Mouse (Mus musculus) thymus, postnatal 0 days (tissue): ENCODE data around the gene Etv6. TPM values are rescaled to one million over a fixed set of nuclear protein-coding genes. Genes with fewer than 3 reads are reported as not detected.
A peak's percentile ranks its signal among the peaks of the same experiment; 100 is the strongest.

Experiments
- DNase-seq: peaks from one replicate; pipeline ENCODE4 v3.0.0-alpha.2; 2015; ENCODE audit warnings: low spot score
- polyA plus RNA-seq: library from polyadenylated mRNA; unstranded; fragments of >200 nt; fragmentation: Nextera tagmentation; extraction: Ambion mirVana; gene quantifications from 2 replicates; pipeline ENCODE4 v1.2.1, GENCODE M21; 2015

The Etv6 gene
- polyA plus RNA-seq, 1 experiment from 2014 or later, result 12.1 TPM

DNA sequence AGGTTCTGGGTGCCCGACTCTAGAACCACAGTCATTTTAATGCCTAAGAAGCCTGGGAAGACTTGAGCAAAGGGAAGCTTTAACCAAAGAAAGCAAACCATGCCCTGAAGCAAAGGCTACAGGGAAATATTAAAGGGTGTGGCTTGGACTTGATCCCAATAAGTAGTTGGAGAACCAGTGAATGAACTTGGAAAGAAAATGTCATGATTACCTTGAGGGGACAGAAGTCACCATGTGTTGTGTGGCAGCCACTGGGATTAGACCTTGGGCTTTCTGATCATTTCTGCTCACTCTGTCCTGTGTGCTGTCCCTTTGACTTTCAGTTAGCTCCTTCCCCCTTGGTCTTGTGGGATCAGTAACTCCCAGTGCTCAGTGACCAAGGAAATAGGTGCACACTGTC, 38.9 kb downstream of the Etv6 start:
- DNase-seq, result no peak

DNA sequence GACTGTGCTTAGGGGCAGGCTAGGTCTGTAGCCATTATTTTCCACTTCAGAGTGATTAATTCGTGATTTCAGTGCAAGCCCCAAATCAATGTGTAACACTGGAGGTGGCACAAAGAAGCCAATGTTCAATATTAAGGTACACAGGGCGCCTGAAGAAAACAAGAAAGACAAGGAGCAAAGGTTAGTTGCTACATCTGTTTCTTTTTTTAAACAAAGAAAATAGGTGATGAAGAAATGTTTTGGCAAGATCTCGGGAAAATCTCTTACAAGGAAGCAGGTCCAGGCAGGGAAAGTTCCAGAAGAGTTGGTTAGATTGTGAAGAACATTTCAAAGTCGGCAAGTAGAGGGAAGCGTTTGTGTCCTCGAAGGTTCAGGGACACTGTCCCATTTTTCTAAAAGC, 39.5 kb downstream of the Etv6 start:
- no peak for DNase-seq

DNA sequence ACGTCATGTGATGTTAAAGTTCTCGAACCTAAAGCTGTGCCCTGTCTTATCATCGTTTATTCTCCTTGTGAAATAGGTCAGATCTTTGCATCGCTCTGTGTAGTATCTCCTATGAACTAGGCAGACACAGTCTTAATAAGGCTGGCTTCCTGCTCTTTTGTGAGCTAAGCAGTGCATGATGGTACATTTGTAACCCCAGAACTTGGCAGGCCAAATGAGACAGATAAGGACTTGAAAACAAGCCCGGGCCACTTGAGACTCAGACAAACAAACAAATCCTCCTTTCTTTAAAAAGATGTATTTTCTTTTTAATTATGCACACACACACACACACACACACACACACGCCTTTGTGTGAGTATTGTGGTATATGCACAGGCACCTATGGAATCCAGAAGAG, 42.5 kb downstream of the Etv6 start:
- no peak for DNase-seq

DNA sequence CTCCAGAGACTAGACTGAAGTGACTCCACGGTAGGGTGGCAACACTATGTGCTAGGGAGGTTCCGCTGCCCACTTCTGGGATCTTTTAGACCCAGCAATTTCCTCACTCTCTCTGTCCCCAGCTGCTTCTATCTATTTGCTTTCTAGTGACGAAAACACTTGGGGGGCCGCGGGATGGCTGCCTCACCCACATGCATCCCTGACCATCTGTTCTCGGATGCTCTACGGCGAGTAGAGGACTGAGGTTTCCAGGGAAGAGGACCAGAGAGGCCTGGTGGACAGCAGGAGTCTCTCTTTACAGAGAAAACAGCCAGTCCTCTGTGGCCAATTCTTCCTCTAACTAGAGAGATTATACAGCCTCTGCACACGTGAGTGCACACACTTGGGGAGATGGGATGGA, 43.6 kb downstream of the Etv6 start:
- no peak for DNase-seq

DNA sequence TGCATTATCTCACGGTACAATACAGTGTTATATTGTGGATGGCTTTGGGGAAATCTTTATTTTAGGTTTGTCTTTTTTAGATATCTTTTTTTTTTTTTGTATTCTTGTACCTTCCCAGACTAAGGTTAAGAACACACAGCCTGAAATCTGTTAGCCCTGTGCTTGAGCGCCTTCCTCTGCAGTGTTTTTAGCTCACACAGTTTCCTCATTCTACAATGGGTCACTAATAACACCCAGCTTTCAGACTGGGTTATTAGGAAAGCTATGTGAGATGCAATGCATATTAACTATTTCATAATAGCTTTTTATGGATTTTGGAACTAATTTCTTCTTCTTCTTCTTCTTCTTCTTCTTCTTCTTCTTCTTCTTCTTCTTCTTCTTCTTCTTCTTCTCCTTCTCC, 44.1 kb downstream of the Etv6 start:
- DNase-seq, result no peak

DNA sequence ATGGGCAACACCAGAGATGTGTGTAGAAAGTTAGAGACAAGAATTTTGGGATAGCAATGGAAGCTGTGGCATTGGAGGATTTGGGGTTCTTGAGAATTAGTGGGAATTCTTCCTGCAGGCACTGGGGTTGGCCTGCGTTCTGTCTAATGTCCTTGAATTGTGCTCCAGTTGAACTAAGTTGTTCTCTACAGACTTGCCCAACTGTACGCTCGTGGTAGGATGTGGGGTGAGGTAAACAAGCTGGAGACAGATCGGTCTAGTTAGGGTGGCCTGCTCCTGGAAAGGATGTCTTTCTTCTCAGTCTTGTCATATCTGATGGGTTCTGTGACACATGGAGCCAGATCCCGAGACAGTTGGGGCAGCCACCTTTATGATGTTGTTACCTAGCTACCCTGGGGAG, 45.4 kb downstream of the Etv6 start:
- peak; percentile 22 for DNase-seq

DNA sequence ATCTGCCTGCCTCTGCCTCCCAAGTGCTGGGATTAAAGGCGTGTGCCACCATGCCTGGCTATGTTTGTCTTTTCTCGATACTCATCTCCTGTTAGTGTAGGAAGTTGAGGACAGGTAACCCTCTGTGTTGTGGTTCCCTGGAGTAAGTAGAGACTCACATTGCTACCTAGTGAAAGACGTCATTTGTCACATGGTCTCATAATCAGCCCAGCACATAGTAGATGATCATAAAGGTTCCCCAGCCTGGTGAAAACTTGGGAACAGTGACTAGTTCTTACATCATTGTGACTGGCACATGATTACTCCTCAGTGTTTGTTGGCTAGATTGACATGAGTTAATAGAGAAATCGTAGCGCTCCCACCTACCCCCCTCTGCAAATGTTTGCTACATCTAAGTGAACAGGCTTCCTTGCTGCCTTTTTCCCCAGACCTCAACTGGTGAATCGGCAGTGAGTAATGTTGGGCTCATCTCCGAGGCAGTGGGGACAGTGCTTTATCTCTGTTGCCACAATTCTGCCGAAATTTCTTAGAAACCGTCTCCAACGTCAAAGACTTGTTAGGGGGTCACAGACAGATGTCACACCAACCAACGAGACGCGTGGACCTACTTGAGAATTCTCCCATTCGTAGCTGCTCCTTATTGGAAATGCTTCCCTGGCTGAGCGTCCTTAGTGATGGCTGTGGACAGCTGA, 46.9 kb downstream of the Etv6 start:
- DNase-seq, result no peak

DNA sequence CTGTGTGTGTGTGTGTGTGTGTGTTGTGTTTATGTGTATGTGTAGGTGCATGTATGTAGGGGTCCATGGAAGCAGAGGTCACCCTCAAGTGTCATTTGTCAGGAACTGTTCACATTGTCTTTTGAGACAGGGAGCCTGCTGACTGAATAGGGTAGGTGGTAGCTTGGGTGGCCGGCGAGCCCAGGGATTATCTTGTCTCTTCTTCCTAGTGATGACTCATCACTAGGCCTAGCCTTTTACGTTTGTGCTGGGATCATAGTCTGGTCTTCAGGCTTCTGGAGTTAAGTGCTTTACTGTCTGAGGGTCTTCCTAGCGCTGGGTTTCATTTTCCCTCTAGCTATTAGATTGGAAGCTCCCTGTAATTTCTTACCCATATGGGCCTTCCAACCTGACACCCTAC, 47.9 kb downstream of the Etv6 start:
- DNase-seq, result no peak

DNA sequence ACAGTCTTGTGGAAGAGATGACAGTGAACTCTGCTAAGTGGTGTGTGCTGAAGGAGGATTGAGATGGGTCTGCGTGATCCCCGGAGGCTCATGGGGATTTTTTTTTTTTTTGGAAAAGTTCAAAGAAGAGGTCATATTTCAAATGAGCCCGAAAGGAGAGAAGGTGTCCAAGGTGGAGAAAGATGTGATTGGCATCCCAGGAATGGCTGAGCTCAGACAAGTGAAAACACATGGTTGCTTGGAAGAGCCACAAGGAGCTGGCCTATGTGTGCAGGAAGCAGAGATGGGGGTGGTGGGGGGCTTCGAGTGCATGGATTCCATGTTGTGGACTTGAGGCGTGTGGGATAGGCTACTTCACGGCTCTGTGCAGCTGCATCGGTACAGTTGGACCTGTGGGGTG, 50.9 kb downstream of the Etv6 start:
- no peak for DNase-seq

DNA sequence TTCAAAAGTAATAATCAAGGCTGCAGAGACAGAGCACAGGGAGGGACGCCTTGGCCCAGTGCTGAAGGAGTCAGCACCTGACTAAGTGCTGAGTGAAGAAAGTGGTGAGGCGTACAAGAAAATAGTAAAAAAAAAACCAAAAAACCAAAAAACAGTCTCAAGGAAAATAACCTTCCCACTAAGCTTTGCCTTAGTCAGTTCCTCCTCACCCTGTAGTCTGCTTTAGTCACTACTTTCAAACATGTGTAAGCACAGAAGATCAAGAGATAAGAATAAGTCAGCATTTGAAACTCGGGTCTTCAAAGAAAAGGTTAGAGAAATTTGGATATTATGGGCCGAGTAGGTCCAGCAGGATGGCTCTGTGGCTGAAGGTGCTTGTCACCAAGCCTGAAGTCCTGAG, 52.2 kb downstream of the Etv6 start:
- peak; percentile 15 for DNase-seq

DNA sequence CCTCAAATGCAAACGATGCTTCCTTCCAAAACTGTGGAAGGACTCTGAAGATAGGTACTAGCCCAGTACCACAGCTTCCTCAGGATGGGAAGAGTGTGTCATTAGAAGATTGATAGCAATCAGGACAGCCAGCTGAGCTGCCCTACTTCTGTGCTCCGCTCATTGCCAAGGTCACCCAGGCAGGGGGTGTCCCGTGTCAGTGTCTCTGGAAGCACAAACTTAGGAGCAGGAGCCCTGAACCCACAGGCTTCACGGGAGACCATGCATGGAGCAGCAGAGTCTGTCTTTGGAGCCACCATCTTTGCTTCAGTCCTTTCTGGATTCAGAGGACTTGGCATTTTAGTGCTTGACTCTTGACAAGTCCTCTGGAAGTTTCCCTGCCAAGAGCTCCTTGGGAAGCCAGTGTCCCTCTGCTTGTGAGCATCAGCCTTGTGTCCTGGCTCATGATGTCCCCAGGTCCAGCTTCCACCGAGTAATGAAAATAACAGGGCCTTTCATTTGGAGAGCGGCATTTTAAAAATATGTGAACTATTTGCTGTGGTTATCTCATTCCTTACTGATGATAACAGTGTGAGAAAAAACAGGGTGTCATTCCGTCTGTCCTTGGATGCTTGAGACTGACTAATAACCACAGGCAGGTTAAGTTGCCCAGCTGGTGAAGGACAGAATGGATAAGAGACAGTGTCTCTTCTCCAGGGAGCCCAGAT, 54.3 kb downstream of the Etv6 start:
- no peak for DNase-seq

DNA sequence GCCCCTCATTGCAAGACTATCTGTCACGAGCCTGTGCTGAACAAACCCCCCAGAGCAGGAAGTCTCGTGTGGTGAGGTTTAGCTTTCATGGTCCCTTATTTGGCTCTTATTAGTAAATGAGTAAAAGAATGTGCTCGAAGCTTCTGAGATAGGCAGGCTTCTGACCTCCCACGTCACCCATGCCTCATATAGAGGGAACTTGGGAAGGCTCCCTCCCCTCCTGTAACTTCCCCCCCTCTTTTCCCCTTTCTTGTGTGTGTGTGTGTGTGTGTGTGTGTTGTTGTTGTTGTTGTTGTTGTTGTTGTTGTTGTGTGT, 54.8 kb downstream of the Etv6 start:
- DNase-seq, result peak; percentile 7

DNA sequence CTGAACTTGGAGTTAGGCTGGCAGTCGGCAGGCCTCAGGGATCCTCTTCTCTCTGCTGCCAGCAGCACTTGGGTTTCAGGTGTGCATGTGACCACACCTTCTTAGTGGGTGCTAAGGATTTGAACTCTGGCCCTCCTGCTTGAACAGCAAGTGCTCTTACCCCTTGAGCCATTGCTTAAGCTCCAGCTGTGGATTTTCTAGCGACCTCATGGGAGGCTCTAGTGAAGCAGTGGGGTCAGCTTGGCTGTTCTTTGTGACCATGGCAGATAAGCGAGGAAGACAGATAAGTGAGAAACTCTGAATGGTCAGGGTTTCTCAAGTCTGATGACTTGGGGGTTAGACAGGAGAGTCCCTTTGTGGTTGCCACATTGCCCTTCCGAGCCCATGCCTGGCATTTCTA, 55.4 kb downstream of the Etv6 start:
- DNase-seq, result no peak

DNA sequence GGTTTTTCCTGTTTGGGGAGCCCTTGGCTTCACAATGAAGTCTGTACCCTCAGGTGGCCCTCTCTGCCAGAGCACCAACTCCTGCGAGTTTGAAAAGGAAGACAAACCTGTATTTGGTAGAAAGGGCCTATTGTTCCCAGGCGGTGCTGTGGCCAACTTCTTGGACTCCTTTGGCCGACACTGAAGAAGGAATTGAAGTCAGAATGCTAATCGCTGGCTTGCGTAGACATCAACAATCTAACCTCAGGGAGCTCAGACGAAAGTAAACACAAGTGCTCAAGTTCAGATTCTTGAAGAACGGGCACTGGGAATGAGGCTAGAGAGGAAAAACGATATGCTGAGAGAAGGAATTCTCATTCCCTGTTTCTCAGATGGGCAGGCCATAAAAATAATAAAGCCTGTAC, 55.9 kb downstream of the Etv6 start:
- no peak for DNase-seq

DNA sequence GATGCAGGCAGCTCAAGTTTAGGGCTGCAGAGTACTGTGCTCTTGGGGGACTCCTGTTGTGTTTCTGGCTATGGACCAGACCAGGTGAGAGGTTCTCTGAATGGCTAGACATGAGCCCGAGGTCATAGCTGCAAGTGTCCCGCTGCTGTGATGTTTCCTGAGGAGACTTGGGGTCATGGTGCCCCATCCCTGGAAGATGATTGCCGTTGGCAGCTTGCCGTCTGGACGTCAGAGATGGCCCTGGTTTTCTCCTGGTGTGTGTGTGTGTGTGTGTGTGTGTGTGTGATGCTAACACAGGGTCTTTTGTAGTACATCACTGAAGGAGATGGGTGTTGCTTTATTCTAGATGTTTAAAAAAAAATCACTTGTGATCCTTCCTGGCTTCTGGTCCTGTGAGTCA, 58.6 kb downstream of the Etv6 start:
- DNase-seq, result no peak

DNA sequence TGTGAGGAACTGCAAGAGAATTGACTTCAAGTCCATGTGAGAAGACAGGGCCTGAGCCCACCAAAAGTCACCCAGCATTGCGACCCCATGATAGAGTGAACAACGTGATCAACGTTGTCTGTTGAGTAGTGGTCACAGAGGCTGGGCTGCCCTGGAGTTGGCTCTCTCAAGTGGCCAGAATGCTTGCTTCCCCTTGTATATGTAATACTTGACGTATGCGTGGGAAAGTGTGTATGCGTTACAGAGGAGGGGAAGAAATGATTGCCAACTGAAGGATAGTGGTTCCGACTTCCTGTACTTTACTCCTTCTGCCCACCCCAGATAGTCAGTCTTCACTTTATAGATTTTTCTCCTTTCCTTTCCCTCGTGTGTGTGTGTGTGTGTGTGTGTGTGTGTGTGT, 59.1 kb downstream of the Etv6 start:
- no peak for DNase-seq

DNA sequence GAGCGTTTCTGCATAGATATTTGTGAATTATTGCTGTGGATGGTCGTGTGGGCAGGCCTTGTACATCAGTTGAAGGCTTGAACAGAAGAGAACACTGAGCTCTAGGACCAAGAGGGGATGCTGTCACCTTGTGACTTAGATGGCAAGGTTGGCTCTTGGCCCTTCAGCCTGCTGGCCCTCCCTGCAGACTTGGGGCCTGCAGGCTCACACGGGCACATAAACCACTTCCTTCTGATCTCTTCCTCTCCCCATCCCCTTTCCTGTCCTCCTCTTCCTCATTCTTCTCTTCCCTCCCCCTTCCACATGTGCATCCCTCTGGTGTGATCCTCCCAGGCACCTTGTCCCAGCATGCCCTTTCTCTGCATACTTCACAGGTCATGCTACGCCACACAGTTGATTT, 60.1 kb downstream of the Etv6 start:
- no peak for DNase-seq

DNA sequence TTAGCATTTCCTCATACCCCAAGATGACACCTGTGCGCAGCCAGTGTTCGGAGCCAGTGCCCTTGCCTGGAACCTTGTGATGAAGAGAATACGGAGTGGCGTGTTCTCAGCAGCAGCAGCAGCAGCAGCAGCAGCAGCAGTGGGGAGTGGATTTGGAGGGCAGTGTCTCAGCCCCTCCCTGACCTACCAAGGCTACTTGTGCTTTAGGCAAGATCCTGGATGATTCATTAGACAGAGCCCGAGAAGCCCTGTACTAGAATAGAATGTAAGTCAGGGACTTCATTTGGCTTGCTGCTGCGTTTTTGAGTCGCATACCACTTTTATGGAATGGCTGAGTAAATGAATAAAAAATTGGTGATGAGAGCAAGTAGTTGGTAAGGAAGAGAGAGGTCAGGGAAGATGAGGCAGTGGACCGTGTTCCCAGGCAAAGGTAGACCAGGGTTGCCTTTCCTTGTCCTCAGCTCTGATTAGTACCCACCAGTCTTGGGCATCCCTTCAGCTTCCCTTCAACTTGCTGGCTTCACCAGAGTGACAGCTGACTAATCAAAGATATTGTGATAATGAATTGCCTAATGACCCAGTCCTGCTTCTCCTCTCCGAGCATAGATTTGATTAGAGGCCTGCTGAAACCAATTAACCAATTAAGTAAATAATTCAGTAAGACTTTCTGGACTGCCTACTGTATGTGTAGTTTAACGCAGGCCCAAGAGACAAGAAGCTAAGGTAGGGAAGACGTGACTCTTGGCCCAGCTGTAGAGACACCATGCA, 64.7 kb downstream of the Etv6 start:
- no peak for DNase-seq

DNA sequence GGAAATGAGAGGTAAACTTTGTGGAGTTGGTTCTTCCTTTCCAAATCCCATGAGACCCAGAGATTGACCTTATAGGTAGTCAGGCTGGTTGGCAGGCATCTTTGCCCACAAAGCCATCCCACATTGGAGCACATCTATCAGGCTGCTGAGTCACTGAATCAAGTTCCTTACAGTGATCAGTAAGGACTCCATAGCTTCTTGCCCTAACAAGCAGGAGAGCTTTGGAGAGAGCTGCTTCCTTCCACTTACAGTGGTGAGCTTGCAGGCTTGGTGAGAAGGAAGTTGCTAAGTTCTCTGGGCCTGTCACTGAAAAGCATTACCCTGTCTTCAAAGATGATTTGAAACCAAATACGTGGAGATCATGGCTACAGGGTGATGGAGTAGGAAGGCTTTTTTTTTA, 66.9 kb downstream of the Etv6 start:
- DNase-seq, result no peak

DNA sequence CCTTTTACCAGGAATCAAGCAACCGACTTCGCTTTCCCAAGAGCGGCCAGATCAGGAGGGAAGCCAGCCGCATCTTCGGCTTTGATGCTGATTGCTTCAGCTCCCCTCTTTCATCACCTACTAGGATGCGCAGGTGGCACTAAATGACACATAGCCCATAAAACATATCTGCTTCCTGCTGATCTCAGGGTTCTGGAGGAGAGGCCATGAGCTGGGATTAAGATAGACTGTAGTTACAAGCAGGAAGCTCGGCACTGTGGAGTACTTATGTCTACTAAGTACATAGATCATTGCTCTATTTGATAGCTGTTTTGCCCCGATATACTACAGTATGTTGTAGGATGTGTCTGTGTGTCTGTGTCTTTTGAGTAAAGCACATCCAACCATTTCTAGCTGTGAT, 68.0 kb downstream of the Etv6 start:
- DNase-seq, result no peak

DNA sequence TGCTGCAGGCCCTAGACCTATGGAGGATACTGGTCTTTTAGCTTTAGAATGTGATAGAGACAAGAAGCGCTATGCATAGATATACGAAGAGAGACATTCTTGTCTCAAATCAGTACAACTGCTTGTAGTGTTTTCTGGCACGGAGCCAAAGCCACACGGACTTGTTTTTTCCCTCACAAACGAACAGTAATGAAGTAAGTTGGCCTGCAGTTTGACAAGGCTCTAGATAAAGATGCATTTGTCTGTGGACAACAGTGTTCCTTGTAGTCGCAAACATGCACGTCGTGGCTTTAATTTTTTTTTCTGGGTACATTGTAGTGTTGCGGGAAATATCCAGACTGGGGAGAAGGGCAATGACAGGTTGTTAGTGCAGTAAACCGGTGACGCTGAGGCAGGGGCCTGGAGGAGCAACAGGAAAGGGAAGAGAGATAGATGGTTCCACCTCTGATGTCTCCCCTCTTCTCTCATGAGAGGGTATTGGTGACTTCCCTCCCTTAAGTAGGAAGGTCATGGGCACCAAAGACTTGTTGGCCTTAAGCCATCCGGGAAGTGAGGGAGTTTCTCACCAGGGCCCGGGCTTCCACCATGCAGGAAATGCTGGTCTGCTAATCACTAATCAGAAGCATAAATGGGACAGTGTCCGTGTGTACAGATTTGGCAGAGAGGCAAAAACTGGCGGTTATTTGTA, 70.2 kb downstream of the Etv6 start:
- DNase-seq, result no peak

DNA sequence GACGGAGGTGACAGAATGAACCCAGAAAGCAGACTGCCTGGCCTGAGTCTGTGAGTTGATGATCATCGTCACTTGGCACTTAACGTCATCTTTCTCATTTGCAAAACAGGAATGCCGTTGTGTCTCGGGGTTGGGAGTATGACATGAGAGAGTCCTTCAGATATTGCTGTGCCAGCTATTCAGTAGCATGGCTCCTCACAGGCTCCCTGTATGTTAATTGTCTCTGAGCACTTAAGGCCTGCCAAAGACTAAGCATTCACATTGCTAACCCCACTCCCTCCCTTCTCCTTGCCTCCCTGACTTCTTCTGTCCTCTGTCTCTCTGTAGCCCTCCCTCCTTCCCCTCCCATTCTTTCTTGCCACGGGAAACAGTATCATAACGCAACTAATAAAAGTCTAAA, 72.2 kb downstream of the Etv6 start:
- no peak for DNase-seq
